Mouse (Mus musculus): ENCODE measurements around the gene Bap1.

Bap1 gene

GRCm38 (mm10) chr14:31251084-31251604, at the start of gene Bap1, which contains the start of gene Phf7:
TSS of gene Bap1 (plus strand) at chr14:31251450.
TSS of gene Phf7 (minus strand) at chr14:31251317.
- peak; percentile 97 for DNase-seq (ENCODE audit: low read depth, low spot score)

DNA sequence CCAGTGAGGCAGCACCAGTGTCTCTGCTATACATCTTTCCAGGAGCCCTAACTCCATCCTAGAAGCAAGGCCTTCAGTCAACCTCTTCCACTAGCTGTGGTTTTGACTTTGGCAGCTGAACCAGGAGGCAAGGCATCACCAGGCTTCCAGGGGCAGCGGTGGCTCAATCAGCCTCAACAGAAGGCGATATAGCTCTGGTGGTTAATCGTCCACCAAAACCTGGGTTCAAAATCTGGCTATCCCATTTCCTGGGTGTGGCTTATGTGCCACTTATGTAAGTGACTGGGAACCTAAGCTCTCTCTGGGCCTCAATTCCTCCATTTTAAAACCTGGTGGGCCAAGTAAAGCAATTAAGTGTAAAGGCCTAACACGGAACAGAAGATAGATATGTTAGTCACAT, 46.4 kb upstream of the Bap1 start:
- DNase-seq (ENCODE audit: low read depth, low spot score), result no peak

GRCm38 (mm10) chr14:31205244-31205561, 46.0 kb upstream of the Bap1 start:
- no peak for DNase-seq (ENCODE audit: low read depth, low spot score)

DNA sequence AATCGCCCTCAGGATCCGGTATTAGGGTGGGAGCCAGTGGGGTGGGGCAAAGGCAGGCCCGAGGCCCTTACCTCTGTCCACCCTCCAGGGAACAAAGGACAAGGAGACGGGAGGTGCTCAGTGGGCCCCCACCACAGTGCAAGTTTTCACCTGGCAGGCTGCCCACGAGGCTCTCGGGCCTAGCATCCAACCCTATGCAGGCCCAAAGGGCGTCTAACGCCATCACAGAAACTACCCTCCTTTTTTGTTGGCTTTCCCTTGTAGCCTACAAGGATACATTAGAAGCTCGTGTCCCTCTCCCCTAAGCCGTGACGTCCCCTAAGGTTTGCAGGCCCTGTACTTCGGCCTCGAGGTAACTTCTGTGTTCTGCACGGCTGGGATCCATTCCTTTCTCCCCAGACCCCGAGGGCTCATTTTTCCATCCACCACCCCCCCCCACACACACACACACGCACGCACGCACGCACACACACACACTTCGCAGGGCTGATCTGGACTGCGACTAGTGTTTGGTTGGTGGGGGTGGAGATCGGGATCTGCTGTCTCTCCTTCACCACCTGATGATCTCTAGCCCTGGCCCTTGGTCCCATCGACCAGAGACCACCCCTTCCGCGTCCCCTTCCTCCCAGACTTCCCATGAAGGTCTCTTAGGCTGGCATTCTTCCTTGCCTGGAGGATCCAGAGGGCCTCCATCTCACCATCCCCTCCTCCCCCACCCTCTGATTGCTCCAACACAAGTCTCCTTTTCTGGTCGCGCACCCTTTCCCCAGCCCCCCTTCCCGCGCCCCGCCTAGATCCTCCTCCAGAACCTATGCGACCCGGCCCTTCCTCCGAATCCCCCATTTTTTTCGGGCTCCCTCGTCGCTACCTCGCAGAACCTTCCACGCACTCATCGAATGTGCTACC, 45.4 kb upstream of the Bap1 start:
- DNase-seq (ENCODE audit: low read depth, low spot score), result peak; percentile 40

- peak; percentile 98 for DNase-seq (ENCODE audit: low read depth, low spot score)
Observed at GRCm38 (mm10) chr14:31206472-31206981, 44.7 kb upstream of the Bap1 start.

- DNase-seq (ENCODE audit: low read depth, low spot score), result no peak
Observed at GRCm38 (mm10) chr14:31207070-31207830, 44.0 kb upstream of the Bap1 start.

DNA sequence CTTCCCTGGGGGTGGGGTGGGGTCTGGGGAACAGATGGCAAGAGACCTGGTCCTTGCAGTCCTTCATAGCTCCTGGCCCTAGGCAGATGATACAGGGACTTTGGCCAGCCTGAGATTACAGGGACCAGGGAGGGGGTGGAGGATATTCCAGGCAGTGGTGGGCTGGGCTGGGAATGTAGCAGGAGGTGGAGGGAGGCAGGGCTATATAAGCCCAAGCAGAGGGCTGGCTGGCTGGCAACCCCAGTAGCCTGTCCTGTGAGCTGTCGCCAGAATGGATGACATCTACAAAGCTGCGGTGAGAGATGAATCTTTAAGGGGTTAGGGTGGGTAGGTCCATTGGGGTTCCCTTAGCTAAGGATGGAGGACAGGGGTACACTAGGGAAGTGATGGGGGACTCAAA, 43.2 kb upstream of the Bap1 start, which contains the start of gene Tnnc1:
Gene Tnnc1 (plus strand): TSS at position 229 of the 400 bp plus-strand sequence.
- DNase-seq (ENCODE audit: low read depth, low spot score), result no peak

- no peak for DNase-seq (ENCODE audit: low read depth, low spot score)
Observed at GRCm38 (mm10) chr14:31209133-31209557, 42.1 kb upstream of the Bap1 start.

DNA sequence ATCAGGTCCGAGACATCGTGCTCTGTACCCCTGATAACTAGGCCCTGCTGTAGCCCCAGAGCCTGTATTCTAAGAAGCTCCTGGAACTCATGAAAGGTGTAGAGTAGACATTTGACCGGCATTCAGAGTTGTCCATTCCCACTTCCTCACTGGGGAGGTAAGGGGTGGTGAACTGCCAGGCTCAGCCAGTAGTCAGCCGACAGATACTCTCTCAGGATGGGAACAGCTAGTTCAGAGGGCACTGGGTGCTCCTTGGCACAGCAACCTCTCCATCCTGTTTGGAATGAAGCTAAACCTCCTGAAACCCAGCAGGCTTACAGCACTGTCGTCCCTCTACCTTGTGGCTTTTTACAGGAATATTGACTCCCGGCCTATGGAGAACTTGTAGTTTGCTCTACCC, 39.4 kb upstream of the Bap1 start:
- DNase-seq (ENCODE audit: low read depth, low spot score), result no peak

GRCm38 (mm10) chr14:31212499-31212898, 38.8 kb upstream of the Bap1 start:
- DNase-seq (ENCODE audit: low read depth, low spot score), result no peak

DNA sequence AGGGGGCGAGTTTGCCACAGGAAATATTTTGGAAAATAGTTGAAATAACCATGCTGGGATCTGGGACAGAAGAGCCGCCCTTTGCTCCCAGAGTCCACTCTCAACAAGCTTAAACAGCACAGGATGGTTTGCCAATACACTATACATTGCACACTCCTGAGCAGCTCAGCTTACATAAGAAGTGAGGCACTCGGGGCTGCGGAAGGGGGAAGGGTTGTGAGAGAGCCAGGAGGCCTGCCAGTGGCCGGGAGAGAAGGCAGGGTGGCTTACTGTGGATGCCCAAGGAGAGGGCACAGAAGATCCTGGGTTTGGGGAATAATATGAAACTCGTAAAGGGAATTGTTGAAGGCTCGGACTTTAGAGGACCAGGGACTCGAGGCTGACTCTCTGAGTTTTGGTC, 37.4 kb upstream of the Bap1 start:
- DNase-seq (ENCODE audit: low read depth, low spot score), result no peak

DNA sequence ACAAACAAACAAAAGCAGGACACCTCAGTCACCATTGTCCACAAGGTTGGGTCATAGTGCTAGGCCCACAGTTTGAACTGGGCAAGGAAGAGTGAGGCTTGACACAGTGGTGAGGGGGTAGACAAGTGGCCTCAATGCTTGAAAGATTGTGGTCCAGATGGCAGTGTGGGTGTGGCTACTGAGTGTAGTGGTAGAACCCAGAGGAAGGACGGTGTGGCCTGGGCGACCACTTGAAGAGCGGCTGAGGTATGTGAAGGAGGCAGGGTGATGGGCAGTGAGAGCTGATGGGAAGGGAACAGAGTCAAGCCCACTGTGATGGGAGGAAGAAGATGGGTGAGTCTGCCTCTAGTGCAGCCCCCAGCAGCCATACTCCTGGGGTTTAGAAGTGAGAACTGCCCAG, 36.6 kb upstream of the Bap1 start:
- DNase-seq (ENCODE audit: low read depth, low spot score), result no peak

DNA sequence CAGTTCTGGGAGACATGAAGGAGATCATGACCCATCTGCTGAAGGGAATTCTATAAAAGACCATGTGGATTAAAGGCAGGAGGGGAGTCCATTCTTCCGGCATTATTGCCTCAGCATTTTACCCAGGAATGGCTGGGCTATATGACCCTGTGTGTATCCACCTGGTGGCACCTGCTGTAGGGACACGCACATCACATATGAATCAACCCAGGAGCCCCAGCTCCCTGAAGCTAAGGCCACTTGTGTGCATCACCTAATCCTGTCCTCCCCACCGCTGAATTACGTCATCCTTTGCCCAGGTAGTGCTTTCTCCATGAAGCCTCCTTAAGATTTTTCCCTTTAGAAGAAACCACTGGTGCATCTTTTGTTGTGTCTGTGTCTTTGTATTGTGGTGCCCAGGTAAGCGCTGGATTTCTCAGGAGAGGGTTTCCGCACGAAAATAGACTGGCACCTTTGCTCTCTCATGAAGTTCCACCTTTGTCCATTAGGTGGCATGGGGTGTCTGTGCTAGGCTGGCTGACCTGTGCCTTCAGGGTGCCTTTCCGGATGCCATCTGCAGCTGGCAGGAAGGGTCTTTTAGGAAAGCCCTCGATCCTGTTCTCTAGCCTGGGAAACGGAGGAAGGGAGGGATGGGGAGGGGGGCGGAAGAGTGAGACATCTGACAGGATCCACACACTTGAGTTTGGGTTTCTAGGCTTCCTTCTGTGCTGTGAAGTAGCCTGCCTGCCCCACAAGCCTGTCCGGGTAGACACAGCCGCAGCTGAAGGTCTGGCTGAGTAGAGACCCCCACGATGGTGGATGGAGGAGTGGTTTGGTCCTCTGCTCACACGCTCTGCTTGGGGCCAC, 35.9 kb upstream of the Bap1 start:
- DNase-seq (ENCODE audit: low read depth, low spot score), result peak; percentile 87

- DNase-seq (ENCODE audit: low read depth, low spot score), result no peak
Observed at GRCm38 (mm10) chr14:31216846-31217245, 34.4 kb upstream of the Bap1 start, which contains the start of gene Nisch. TSS of gene Nisch (minus strand) at chr14:31216946.

- peak; percentile 31 for DNase-seq (ENCODE audit: low read depth, low spot score)
Observed at GRCm38 (mm10) chr14:31217666-31218065, 33.6 kb upstream of the Bap1 start, which contains the start of gene Sema3g. TSS of gene Sema3g (plus strand) at chr14:31217860.

- no peak for DNase-seq (ENCODE audit: low read depth, low spot score)
Observed at GRCm38 (mm10) chr14:31226978-31227377, 24.3 kb upstream of the Bap1 start.

DNA sequence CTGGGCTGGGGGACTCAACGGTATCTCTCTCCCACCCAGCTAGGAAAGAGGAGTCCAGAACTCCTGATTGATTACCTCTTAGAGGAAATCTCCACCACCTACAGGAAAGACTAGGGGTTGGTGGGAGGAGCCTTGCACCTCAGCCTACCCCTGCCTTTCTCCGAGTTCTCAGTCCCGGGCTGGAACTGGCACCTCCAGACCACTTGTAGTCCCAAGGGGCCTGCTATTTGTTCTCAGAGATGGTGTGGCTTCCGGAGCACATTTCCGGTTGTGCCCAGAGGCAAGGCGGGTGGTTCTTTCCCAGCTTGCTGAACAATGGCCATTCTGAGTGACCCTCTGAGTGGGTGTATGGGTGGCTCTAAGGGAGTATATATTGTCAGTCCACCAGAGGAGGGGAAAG, 23.0 kb upstream of the Bap1 start:
- DNase-seq (ENCODE audit: low read depth, low spot score), result no peak

GRCm38 (mm10) chr14:31230442-31230841, 20.8 kb upstream of the Bap1 start:
- no peak for DNase-seq (ENCODE audit: low read depth, low spot score)

- DNase-seq (ENCODE audit: low read depth, low spot score), result no peak
Observed at GRCm38 (mm10) chr14:31232404-31233069, 18.7 kb upstream of the Bap1 start.

Measured in CD4-positive, CD25-positive, alpha-beta regulatory T cell, adult 2 months (primary cell).